Mouse (Mus musculus): ENCODE measurements at regions not wholly inside any gene's neighbourhood (a gene's known extent, or its start where the extent isn't known, plus 50 kb on each side); places are given as distances from the start of the nearest gene placed in this dataset.

DNA sequence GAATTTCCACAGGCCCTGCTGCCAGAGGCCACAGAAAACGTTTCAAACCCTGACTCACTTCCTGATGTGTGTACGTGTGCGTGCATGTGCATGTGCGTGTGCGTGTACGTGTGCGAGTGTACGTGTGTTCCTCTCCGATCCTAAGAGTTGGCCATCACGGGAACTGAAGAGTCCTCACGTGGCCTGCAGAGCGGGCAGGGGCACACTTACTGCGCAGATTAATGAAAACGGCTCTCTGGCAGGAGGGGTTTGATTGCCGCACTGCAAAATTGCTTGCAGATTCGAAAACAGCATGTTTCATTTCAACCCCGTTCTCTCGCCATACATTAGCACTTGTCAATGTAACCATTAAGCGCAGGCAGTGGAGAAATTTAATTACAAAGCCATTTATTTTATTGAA lies 135.0 kb upstream of the Six2 start:
- H3K4me3 ChIP-seq (replicated peaks) = no peak overlapping the region
- H3K4me1 ChIP-seq (ENCODE audit: control insufficient read depth) = no peaks in the 10 kb centered on the region; the same call in 1 of the 2 replicates
- TF ChIP-seq GATA1 (IDR thresholded peaks at IDR 0.05; ENCODE audit: low read length) (no peak), TAL1 (IDR thresholded peaks at IDR 0.05; ENCODE audit: low read length) (no peak)
- peaks cover 3% of the 10 kb centered on the region for H3K9me3 ChIP-seq (ENCODE audit: control insufficient read depth, low read length)
- peaks cover 2% of the 10 kb centered on the region; the same call in 1 of the 2 replicates for H3K27me3 ChIP-seq (ENCODE audit: control insufficient read depth)
- H3K36me3 ChIP-seq (ENCODE audit: control insufficient read depth) = no peaks in the 10 kb centered on the region

GRCm38 (mm10) chr17:85821861-85822260 lies 133.8 kb upstream of the Six2 start:
- TF ChIP-seq TAL1 (IDR thresholded peaks at IDR 0.05; ENCODE audit: low read length) = no peak
- no peak for TF ChIP-seq GATA1 (IDR thresholded peaks at IDR 0.05; ENCODE audit: low read length)
- H3K27me3 ChIP-seq (ENCODE audit: control insufficient read depth) = peaks cover 2% of the 10 kb centered on the region; the same call in 1 of the 2 replicates
- H3K36me3 ChIP-seq (ENCODE audit: control insufficient read depth) = no peaks in the 10 kb centered on the region
- H3K9me3 ChIP-seq (ENCODE audit: control insufficient read depth, low read length) = peaks cover 3% of the 10 kb centered on the region
- no peak overlapping the region for H3K4me3 ChIP-seq (replicated peaks)
- H3K4me1 ChIP-seq (ENCODE audit: control insufficient read depth) = no peaks in the 10 kb centered on the region; the same call in 1 of the 2 replicates

DNA sequence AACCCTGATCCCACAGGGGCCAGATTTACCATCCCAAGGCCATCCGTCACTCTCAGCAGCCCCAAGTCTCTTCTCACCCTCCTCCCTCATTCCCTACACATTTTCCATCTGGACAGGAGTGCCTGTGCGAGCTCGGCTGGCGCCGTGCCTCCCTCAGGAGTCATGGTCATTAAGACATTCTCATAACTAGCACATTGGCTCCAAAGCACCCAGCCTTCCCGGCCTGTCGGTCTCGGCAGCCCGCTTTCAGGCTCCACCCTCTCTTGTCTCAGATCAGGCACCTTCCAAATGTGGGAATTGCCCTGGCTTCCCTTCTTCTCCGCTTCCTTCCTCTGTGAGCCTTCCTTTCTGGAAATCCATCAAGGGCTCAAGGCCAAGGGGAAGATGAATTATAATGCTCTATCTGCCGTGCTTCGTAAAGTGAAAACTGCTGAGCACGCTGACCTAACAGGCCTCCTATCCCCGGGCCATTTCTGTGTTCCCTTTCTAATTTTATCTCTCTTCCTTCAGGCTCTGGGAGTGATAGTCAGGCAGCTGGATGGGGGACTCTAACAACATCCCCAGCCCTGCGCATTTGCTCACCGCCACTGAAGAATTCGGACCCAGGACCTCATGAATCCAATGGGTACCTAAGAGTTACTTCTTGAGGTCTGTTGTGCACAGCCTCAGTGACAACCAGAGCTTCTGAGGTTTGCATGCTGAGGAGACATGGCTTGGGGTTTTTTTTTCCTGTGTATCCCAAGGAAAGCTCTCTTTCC lies 130.2 kb upstream of the Six2 start:
- Histone ChIP-seq H3K36me3 (ENCODE audit: control insufficient read depth) (no peaks in the 10 kb centered on the region), H3K4me3 (replicated peaks) (no peak overlapping the region), H3K9me3 (ENCODE audit: control insufficient read depth, low read length) (peaks cover 3% of the 10 kb centered on the region), H3K27me3 (ENCODE audit: control insufficient read depth) (peaks cover 2% of the 10 kb centered on the region; the same call in 1 of the 2 replicates), H3K4me1 (ENCODE audit: control insufficient read depth) (no peaks in the 10 kb centered on the region; the same call in 1 of the 2 replicates)
- no peak for TF ChIP-seq TAL1 (IDR thresholded peaks at IDR 0.05; ENCODE audit: low read length)
- TF ChIP-seq GATA1 (IDR thresholded peaks at IDR 0.05; ENCODE audit: low read length) = no peak

GRCm38 (mm10) chr17:85816521-85816920 lies 128.4 kb upstream of the Six2 start:
- Histone ChIP-seq H3K27me3 (ENCODE audit: control insufficient read depth) (peaks cover 3% of the 10 kb centered on the region; the same call in 1 of the 2 replicates), H3K4me1 (ENCODE audit: control insufficient read depth) (no peaks in the 10 kb centered on the region), H3K36me3 (ENCODE audit: control insufficient read depth) (no peaks in the 10 kb centered on the region), H3K9me3 (ENCODE audit: control insufficient read depth, low read length) (peaks cover 3% of the 10 kb centered on the region), H3K4me3 (replicated peaks) (no peak overlapping the region)
- TF ChIP-seq GATA1 (IDR thresholded peaks at IDR 0.05; ENCODE audit: low read length) = no peak
- no peak for TF ChIP-seq TAL1 (IDR thresholded peaks at IDR 0.05; ENCODE audit: low read length)

DNA sequence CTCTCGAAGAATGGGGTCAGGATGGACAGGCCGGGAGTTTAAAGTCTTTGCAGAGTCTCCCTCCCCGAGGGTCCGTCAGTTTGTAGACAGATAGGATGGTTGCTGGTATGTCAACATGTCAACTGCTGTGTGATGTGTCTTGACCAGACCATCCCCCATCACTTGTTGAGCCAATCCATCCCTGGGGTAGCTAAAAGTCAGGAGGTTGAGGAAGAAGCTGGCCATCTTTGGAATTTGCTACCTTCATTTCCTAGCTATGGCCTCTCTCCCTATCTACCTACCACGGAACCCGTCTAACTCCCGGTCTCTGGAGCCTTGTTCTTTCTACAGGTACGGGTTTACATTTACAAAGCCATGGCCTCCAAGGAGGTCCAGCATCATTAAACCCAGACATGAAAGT lies 128.0 kb upstream of the Six2 start:
- TF ChIP-seq GATA1 (IDR thresholded peaks at IDR 0.05; ENCODE audit: low read length) (no peak), TAL1 (IDR thresholded peaks at IDR 0.05; ENCODE audit: low read length) (no peak)
- peaks cover 3% of the 10 kb centered on the region; the same call in 1 of the 2 replicates for H3K27me3 ChIP-seq (ENCODE audit: control insufficient read depth)
- no peaks in the 10 kb centered on the region for H3K4me1 ChIP-seq (ENCODE audit: control insufficient read depth)
- H3K9me3 ChIP-seq (ENCODE audit: control insufficient read depth, low read length) = peaks cover 3% of the 10 kb centered on the region
- H3K4me3 ChIP-seq (replicated peaks) = no peak overlapping the region
- H3K36me3 ChIP-seq (ENCODE audit: control insufficient read depth) = no peaks in the 10 kb centered on the region

DNA sequence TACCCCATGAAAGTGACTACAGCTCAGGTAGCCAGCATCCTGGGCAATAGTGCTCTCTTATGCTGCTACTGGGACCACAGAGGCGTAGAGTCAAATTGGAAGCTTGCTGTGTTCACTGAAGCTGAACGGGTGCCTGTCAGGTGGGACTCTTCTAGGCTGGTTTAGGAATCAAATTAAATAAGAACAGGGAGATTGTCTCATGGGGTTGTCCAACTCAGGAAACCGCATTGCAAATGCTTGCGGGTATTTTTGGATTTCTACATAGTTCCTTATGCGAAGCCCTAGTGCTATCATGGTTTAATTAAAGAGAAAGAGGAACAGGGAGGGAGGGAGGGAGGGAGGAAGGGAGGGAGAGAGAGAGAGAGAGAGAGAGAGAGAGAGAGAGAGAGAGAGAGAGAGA lies 120.5 kb upstream of the Six2 start:
- no peaks in the 10 kb centered on the region for H3K36me3 ChIP-seq (ENCODE audit: control insufficient read depth)

GRCm38 (mm10) chr17:85805726-85806359 lies 117.8 kb upstream of the Six2 start:
- Histone ChIP-seq H3K36me3 (ENCODE audit: control insufficient read depth) (no peaks in the 10 kb centered on the region), H3K4me1 (ENCODE audit: control insufficient read depth) (no peaks in the 10 kb centered on the region), H3K27me3 (ENCODE audit: control insufficient read depth) (peaks cover 64% of the 10 kb centered on the region), H3K4me3 (replicated peaks) (no peak overlapping the region), H3K9me3 (ENCODE audit: control insufficient read depth, low read length) (no peaks in the 10 kb centered on the region)
- TF ChIP-seq TAL1 (IDR thresholded peaks at IDR 0.05; ENCODE audit: low read length) (no peak), GATA1 (IDR thresholded peaks at IDR 0.05; ENCODE audit: low read length) (no peak)

More for the DNA sequence above, 120.5 kb upstream of the Six2 start:
- H3K4me1 ChIP-seq (ENCODE audit: control insufficient read depth) = no peaks in the 10 kb centered on the region
- H3K4me3 ChIP-seq (replicated peaks) = no peak overlapping the region
- TF ChIP-seq TAL1 (IDR thresholded peaks at IDR 0.05; ENCODE audit: low read length) = no peak
- no peak for TF ChIP-seq GATA1 (IDR thresholded peaks at IDR 0.05; ENCODE audit: low read length)
- no peaks in the 10 kb centered on the region for H3K9me3 ChIP-seq (ENCODE audit: control insufficient read depth, low read length)
- peaks cover 40% of the 10 kb centered on the region for H3K27me3 ChIP-seq (ENCODE audit: control insufficient read depth)

DNA sequence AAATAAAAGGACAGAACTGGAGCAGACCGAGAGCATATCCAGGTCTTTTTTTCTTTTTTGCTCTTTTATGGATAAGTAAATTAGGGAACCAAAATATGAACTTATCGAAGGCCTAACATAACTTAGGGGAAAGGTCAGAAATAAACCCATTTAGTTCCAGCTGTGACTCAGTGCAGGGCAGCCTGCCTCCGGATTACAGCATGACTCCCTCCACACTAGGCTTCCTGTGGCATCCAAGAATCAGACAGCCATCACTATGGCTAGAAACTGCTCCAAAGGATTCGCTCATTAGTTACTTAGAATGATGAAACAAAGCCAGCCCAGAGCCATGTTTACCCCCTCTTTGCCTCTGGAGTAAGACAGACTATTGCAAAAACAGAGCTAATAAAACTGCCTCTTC lies 116.6 kb upstream of the Six2 start:
- Histone ChIP-seq H3K9me3 (ENCODE audit: control insufficient read depth, low read length) (no peaks in the 10 kb centered on the region; the same call in 1 of the 2 replicates), H3K4me1 (ENCODE audit: control insufficient read depth) (no peaks in the 10 kb centered on the region), H3K36me3 (ENCODE audit: control insufficient read depth) (no peaks in the 10 kb centered on the region), H3K4me3 (replicated peaks) (no peak overlapping the region), H3K27me3 (ENCODE audit: control insufficient read depth) (peaks cover 76% of the 10 kb centered on the region)
- TF ChIP-seq GATA1 (IDR thresholded peaks at IDR 0.05; ENCODE audit: low read length) = no peak
- no peak for TF ChIP-seq TAL1 (IDR thresholded peaks at IDR 0.05; ENCODE audit: low read length)

GRCm38 (mm10) chr17:85801734-85802133 lies 113.7 kb upstream of the Six2 start:
- TF ChIP-seq TAL1 (IDR thresholded peaks at IDR 0.05; ENCODE audit: low read length) (no peak), GATA1 (IDR thresholded peaks at IDR 0.05; ENCODE audit: low read length) (no peak)
- H3K27me3 ChIP-seq (ENCODE audit: control insufficient read depth) = peaks cover 95% of the 10 kb centered on the region
- H3K4me3 ChIP-seq (replicated peaks) = no peak overlapping the region
- no peaks in the 10 kb centered on the region; the same call in 1 of the 2 replicates for H3K9me3 ChIP-seq (ENCODE audit: control insufficient read depth, low read length)
- H3K36me3 ChIP-seq (ENCODE audit: control insufficient read depth) = no peaks in the 10 kb centered on the region
- H3K4me1 ChIP-seq (ENCODE audit: control insufficient read depth) = no peaks in the 10 kb centered on the region

Measured in erythroblast, embryonic 14.5 days (primary cell).